Mouse (Mus musculus): ENCODE measurements at regions not wholly inside any gene's neighbourhood (a gene's known extent, or its start where the extent isn't known, plus 50 kb on each side); places are given as distances from the start of the nearest gene placed in this dataset.

- Histone ChIP-seq H3K9me3 (replicated peaks; ENCODE audit: control insufficient read depth, low read length) (no peaks in the 10 kb centered on the region), H3K4me3 (ENCODE audit: low read depth, low read length) (no peak overlapping the region), H3K4me2 (ENCODE audit: low read depth, low read length) (no peak overlapping the region), H3K36me3 (ENCODE audit: control insufficient read depth, insufficient read depth) (no peaks in the 10 kb centered on the region), H3K9ac (ENCODE audit: low read depth, low read length) (no peak overlapping the region), H3K27ac (ENCODE audit: low read length) (no peak overlapping the region), H3K27me3 (ENCODE audit: control insufficient read depth, insufficient read depth, low read depth, low read length) (peaks cover 11% of the 10 kb centered on the region), H3K4me1 (ENCODE audit: control insufficient read depth, low read depth, low read length) (no peaks in the 10 kb centered on the region; the same call in 1 of the 2 replicates)
- no peak for ATAC-seq (ENCODE audit: low read depth)
- WGBS (ENCODE audit: insufficient replicate concordance): 63% methylated on average over 4 of the region's 4 CpGs
Measured at GRCm38 (mm10) chr8:10931266-10931665, 77.0 kb downstream of the Irs2 start.

- Histone ChIP-seq H3K27me3 (ENCODE audit: control insufficient read depth, insufficient read depth, low read depth, low read length) (peaks cover 25% of the 10 kb centered on the region), H3K27ac (ENCODE audit: low read length) (no peak overlapping the region), H3K9me3 (replicated peaks; ENCODE audit: control insufficient read depth, low read length) (no peaks in the 10 kb centered on the region), H3K36me3 (ENCODE audit: control insufficient read depth, insufficient read depth) (no peaks in the 10 kb centered on the region), H3K4me3 (ENCODE audit: low read depth, low read length) (no peak overlapping the region), H3K4me2 (ENCODE audit: low read depth, low read length) (no peak overlapping the region), H3K4me1 (ENCODE audit: control insufficient read depth, low read depth, low read length) (peaks cover 19% of the 10 kb centered on the region), H3K9ac (ENCODE audit: low read depth, low read length) (no peak overlapping the region)
- WGBS (ENCODE audit: insufficient replicate concordance): 55% methylated on average over 3 of the region's 3 CpGs
- ATAC-seq (ENCODE audit: low read depth): no peak
Measured at GRCm38 (mm10) chr8:10928836-10929235, 79.4 kb downstream of the Irs2 start.

- peaks cover 19% of the 10 kb centered on the region for H3K4me1 ChIP-seq (ENCODE audit: control insufficient read depth, low read depth, low read length)
- H3K27ac ChIP-seq (ENCODE audit: low read length): 0 out of 2 replicates have a peak overlapping the region, but pooled peaks have one; percentile 27
- peak; percentile 82 for ATAC-seq (ENCODE audit: low read depth)
- H3K9ac ChIP-seq (ENCODE audit: low read depth, low read length): no peak overlapping the region
- 54% methylated on average over 17 of the region's 17 CpGs for WGBS (ENCODE audit: insufficient replicate concordance)
- H3K36me3 ChIP-seq (ENCODE audit: control insufficient read depth, insufficient read depth): no peaks in the 10 kb centered on the region
- no peak overlapping the region for H3K4me3 ChIP-seq (ENCODE audit: low read depth, low read length)
- H3K4me2 ChIP-seq (ENCODE audit: low read depth, low read length): no peak overlapping the region
- peaks cover 25% of the 10 kb centered on the region for H3K27me3 ChIP-seq (ENCODE audit: control insufficient read depth, insufficient read depth, low read depth, low read length)
- H3K9me3 ChIP-seq (replicated peaks; ENCODE audit: control insufficient read depth, low read length): no peaks in the 10 kb centered on the region
Measured at GRCm38 (mm10) chr8:10928342-10928794, 79.9 kb downstream of the Irs2 start.

- WGBS (ENCODE audit: insufficient replicate concordance): 56% methylated on average over 3 of the region's 3 CpGs
- Histone ChIP-seq H3K36me3 (ENCODE audit: control insufficient read depth, insufficient read depth) (no peaks in the 10 kb centered on the region), H3K4me2 (ENCODE audit: low read depth, low read length) (no peak overlapping the region), H3K4me3 (ENCODE audit: low read depth, low read length) (no peak overlapping the region), H3K27ac (ENCODE audit: low read length) (no peak overlapping the region), H3K27me3 (ENCODE audit: control insufficient read depth, insufficient read depth, low read depth, low read length) (peaks cover 25% of the 10 kb centered on the region), H3K4me1 (ENCODE audit: control insufficient read depth, low read depth, low read length) (peaks cover 22% of the 10 kb centered on the region), H3K9ac (ENCODE audit: low read depth, low read length) (no peak overlapping the region), H3K9me3 (replicated peaks; ENCODE audit: control insufficient read depth, low read length) (no peaks in the 10 kb centered on the region)
- no peak for ATAC-seq (ENCODE audit: low read depth)
Measured at GRCm38 (mm10) chr8:10927187-10927586, 81.1 kb downstream of the Irs2 start.

GRCm38 (mm10) chr8:10926518-10926915, 81.7 kb downstream of the Irs2 start:
- Histone ChIP-seq H3K4me1 (ENCODE audit: control insufficient read depth, low read depth, low read length) (peaks cover 22% of the 10 kb centered on the region), H3K27me3 (ENCODE audit: control insufficient read depth, insufficient read depth, low read depth, low read length) (peaks cover 25% of the 10 kb centered on the region), H3K4me3 (ENCODE audit: low read depth, low read length) (no peak overlapping the region), H3K4me2 (ENCODE audit: low read depth, low read length) (no peak overlapping the region), H3K27ac (ENCODE audit: low read length) (no peak overlapping the region), H3K9me3 (replicated peaks; ENCODE audit: control insufficient read depth, low read length) (no peaks in the 10 kb centered on the region), H3K9ac (ENCODE audit: low read depth, low read length) (no peak overlapping the region), H3K36me3 (ENCODE audit: control insufficient read depth, insufficient read depth) (no peaks in the 10 kb centered on the region)
- no peak for ATAC-seq (ENCODE audit: low read depth)

GRCm38 (mm10) chr8:10925582-10926517, 82.4 kb downstream of the Irs2 start:
- 27% methylated on average over 18 of the region's 18 CpGs for WGBS (ENCODE audit: insufficient replicate concordance)
- no peaks in the 10 kb centered on the region for H3K9me3 ChIP-seq (replicated peaks; ENCODE audit: control insufficient read depth, low read length)
- H3K4me3 ChIP-seq (ENCODE audit: low read depth, low read length): no peak overlapping the region
- H3K4me2 ChIP-seq (ENCODE audit: low read depth, low read length): no peak overlapping the region
- ATAC-seq (ENCODE audit: low read depth): no peak
- peaks cover 25% of the 10 kb centered on the region for H3K27me3 ChIP-seq (ENCODE audit: control insufficient read depth, insufficient read depth, low read depth, low read length)
- no peaks in the 10 kb centered on the region for H3K36me3 ChIP-seq (ENCODE audit: control insufficient read depth, insufficient read depth)
- H3K9ac ChIP-seq (ENCODE audit: low read depth, low read length): no peak overlapping the region
- peaks cover 22% of the 10 kb centered on the region for H3K4me1 ChIP-seq (ENCODE audit: control insufficient read depth, low read depth, low read length)
- H3K27ac ChIP-seq (ENCODE audit: low read length): no peak overlapping the region

- Histone ChIP-seq H3K27me3 (ENCODE audit: control insufficient read depth, insufficient read depth, low read depth, low read length) (peaks cover 25% of the 10 kb centered on the region), H3K27ac (ENCODE audit: low read length) (peak overlapping the region; percentile 49; the same call in 1 of the 2 replicates), H3K4me2 (ENCODE audit: low read depth, low read length) (peak overlapping the region; percentile 40), H3K4me3 (ENCODE audit: low read depth, low read length) (peak overlapping the region; percentile 18), H3K9me3 (replicated peaks; ENCODE audit: control insufficient read depth, low read length) (no peaks in the 10 kb centered on the region), H3K4me1 (ENCODE audit: control insufficient read depth, low read depth, low read length) (peaks cover 22% of the 10 kb centered on the region), H3K36me3 (ENCODE audit: control insufficient read depth, insufficient read depth) (no peaks in the 10 kb centered on the region), H3K9ac (ENCODE audit: low read depth, low read length) (peak overlapping the region; percentile 15)
- WGBS (ENCODE audit: insufficient replicate concordance): 5% methylated on average over 20 of the region's 20 CpGs
- ATAC-seq (ENCODE audit: low read depth): peak; percentile 12; the same call in 1 of the 2 replicates
Measured at GRCm38 (mm10) chr8:10924526-10925199, 83.6 kb downstream of the Irs2 start.

- peaks cover 22% of the 10 kb centered on the region for H3K4me1 ChIP-seq (ENCODE audit: control insufficient read depth, low read depth, low read length)
- peaks cover 25% of the 10 kb centered on the region for H3K27me3 ChIP-seq (ENCODE audit: control insufficient read depth, insufficient read depth, low read depth, low read length)
- H3K4me2 ChIP-seq (ENCODE audit: low read depth, low read length): peak overlapping the region; percentile 40; the same call in 1 of the 2 replicates
- ATAC-seq (ENCODE audit: low read depth): no peak
- H3K9ac ChIP-seq (ENCODE audit: low read depth, low read length): no peak overlapping the region; the same call in 1 of the 2 replicates
- WGBS (ENCODE audit: insufficient replicate concordance): 6% methylated on average over 3 of the region's 3 CpGs
- no peaks in the 10 kb centered on the region for H3K9me3 ChIP-seq (replicated peaks; ENCODE audit: control insufficient read depth, low read length)
- H3K4me3 ChIP-seq (ENCODE audit: low read depth, low read length): no peak overlapping the region
- H3K27ac ChIP-seq (ENCODE audit: low read length): peak overlapping the region; percentile 49; the same call in 1 of the 2 replicates
- H3K36me3 ChIP-seq (ENCODE audit: control insufficient read depth, insufficient read depth): no peaks in the 10 kb centered on the region
Measured at GRCm38 (mm10) chr8:10924001-10924490, 84.2 kb downstream of the Irs2 start.

Measured in liver, embryonic 16.5 days (tissue).